Mouse (Mus musculus) C2C12 (cell line): ENCODE data around the gene Tom1l2.

ENCODE experiments used
- CTCF ChIP-seq: IDR thresholded peaks from one replicate; pipeline ENCODE4 v1.5.1; 2011; ENCODE audit not compliant: control insufficient read depth, insufficient read depth, insufficient read length
- FOSL1 ChIP-seq: IDR thresholded peaks from one replicate; pipeline ENCODE4 v1.8.0; 2011; ENCODE audit warnings: mild to moderate bottlenecking, low read length; ENCODE audit not compliant: poor library complexity, insufficient read depth, severe bottlenecking
- MAX ChIP-seq: IDR thresholded peaks from one replicate; pipeline ENCODE4 v1.6.1; 2011; ENCODE audit warnings: mild to moderate bottlenecking, control low read depth

GRCm38 (mm10) chr11:60222085-60222468 is 130.6 kb downstream of the Tom1l2 start:
- TF ChIP-seq CTCF (no peak), MAX (no peak), FOSL1 (no peak)
